Mouse (Mus musculus) kidney, embryonic 14.5 days (tissue): ENCODE results near the gene Atp7b. TPM values are rescaled to one million over a fixed set of nuclear protein-coding genes. Genes with fewer than 3 reads are reported as not detected.

Source experiments
- ATAC-seq: fragments of 200-750 bp; cut with Nextera tagmentation; 2 replicates; pipeline ENCODE4 v1.8.0; 2017; ENCODE audit warnings: moderate number of reproducible peaks, mild to moderate bottlenecking, moderate TSS enrichment, moderate library complexity; ENCODE audit not compliant: low FRiP score, low TSS enrichment
- H3K27ac ChIP-seq: fragments of 300-500 bp; sonication (generic); 2 replicates; pipeline ENCODE4 v1.5.1; 2014; ENCODE audit warnings: low read depth, mild to moderate bottlenecking, low read length, moderate library complexity, mixed read lengths
- H3K27me3 ChIP-seq: fragments of 300-500 bp; sonication (generic); 2 replicates; pipeline ENCODE4 v1.6.1; 2014; ENCODE audit warnings: mild to moderate bottlenecking, low read length; ENCODE audit not compliant: control insufficient read depth, insufficient read depth
- H3K36me3 ChIP-seq: fragments of 300-500 bp; sonication (generic); 2 replicates; pipeline ENCODE4 v1.6.1; 2014; ENCODE audit warnings: low read length, mixed read lengths; ENCODE audit not compliant: control insufficient read depth, insufficient read depth
- H3K4me1 ChIP-seq: fragments of 300-500 bp; sonication (generic); 2 replicates; pipeline ENCODE4 v1.6.1; 2014; ENCODE audit warnings: low read length, mixed read lengths; ENCODE audit not compliant: control insufficient read depth, insufficient read depth
- H3K4me2 ChIP-seq: fragments of 300-500 bp; sonication (generic); replicated peaks from 2 replicates; pipeline ENCODE4 v1.6.1; 2014; ENCODE audit warnings: low read depth, mild to moderate bottlenecking, low read length
- H3K4me3 ChIP-seq: fragments of 300-500 bp; sonication (generic); 2 replicates; pipeline ENCODE4 v1.5.1; 2014; ENCODE audit warnings: mild to moderate bottlenecking, low read length
- H3K9ac ChIP-seq: fragments of 300-500 bp; sonication (generic); 2 replicates; pipeline ENCODE4 v1.6.1; 2014; ENCODE audit warnings: low read depth, mild to moderate bottlenecking, low read length, moderate library complexity
- H3K9me3 ChIP-seq: fragments of 300-500 bp; sonication (generic); 2 replicates; pipeline ENCODE4 v1.6.1; 2016; ENCODE audit warnings: low read length; ENCODE audit not compliant: control insufficient read depth
- WGBS: fragments of 180-500 bp; shearing (Covaris S2); extraction: QIAGEN DNeasy Blood & Tissue Kit; methylation state at CpG from one replicate; pipeline ENCODE4 v1.1.7; 2014; 5-methylcytosine and 5-hydroxymethylcytosine counted together
- polyA plus RNA-seq: library from polyadenylated mRNA; unstranded; fragments of >200 nt; fragmentation: Nextera tagmentation; extraction: Ambion mirVana; gene quantifications from 2 replicates; pipeline ENCODE4 v1.2.1, GENCODE M21; 2014

Atp7b gene
- polyA plus RNA-seq, 1 experiment from 2014 or later = 0.58 TPM

- ATAC-seq = no peak
- WGBS = 91% methylated on average over 9 of the region's 9 CpGs
- no peaks in the 10 kb centered on the region for H3K4me1 ChIP-seq
- H3K9ac ChIP-seq = no peak overlapping the region
- no peaks in the 10 kb centered on the region for H3K9me3 ChIP-seq
- H3K36me3 ChIP-seq = no peaks in the 10 kb centered on the region
- no peaks in the 10 kb centered on the region for H3K27me3 ChIP-seq
- H3K4me3 ChIP-seq = no peak overlapping the region
- no peak overlapping the region for H3K27ac ChIP-seq
- H3K4me2 ChIP-seq = no peak overlapping the region
These were observed 24.0 kb downstream of the Atp7b start for GRCm38 (mm10) chr8:22036137-22036536.

- 87% methylated on average over 3 of the region's 3 CpGs for WGBS
- no peak for ATAC-seq
- no peak overlapping the region for H3K9ac ChIP-seq
These were observed 29.1 kb downstream of the Atp7b start for GRCm38 (mm10) chr8:22030990-22031389.

GRCm38 (mm10) chr8:22028973-22029372 lies 31.1 kb downstream of the Atp7b start:
- H3K4me3 ChIP-seq = no peak overlapping the region
- H3K9me3 ChIP-seq = no peaks in the 10 kb centered on the region
- H3K4me1 ChIP-seq = no peaks in the 10 kb centered on the region
- no peaks in the 10 kb centered on the region for H3K36me3 ChIP-seq
- H3K9ac ChIP-seq = no peak overlapping the region
- no peak overlapping the region for H3K4me2 ChIP-seq
- WGBS = 83% methylated on average over 3 of the region's 3 CpGs
- no peaks in the 10 kb centered on the region for H3K27me3 ChIP-seq
- ATAC-seq = no peak
- H3K27ac ChIP-seq = no peak overlapping the region

More at GRCm38 (mm10) chr8:22030990-22031389, 29.1 kb downstream of the Atp7b start:
- Histone ChIP-seq H3K4me2 (no peak overlapping the region), H3K4me1 (no peaks in the 10 kb centered on the region), H3K27ac (no peak overlapping the region), H3K9me3 (no peaks in the 10 kb centered on the region), H3K27me3 (no peaks in the 10 kb centered on the region), H3K36me3 (no peaks in the 10 kb centered on the region), H3K4me3 (no peak overlapping the region)

- 74% methylated on average over 4 of the region's 4 CpGs for WGBS
- Histone ChIP-seq H3K4me2 (no peak overlapping the region), H3K4me3 (no peak overlapping the region), H3K9me3 (no peaks in the 10 kb centered on the region), H3K36me3 (no peaks in the 10 kb centered on the region), H3K27ac (no peak overlapping the region), H3K9ac (no peak overlapping the region), H3K4me1 (no peaks in the 10 kb centered on the region), H3K27me3 (no peaks in the 10 kb centered on the region)
- ATAC-seq = no peak
These were observed 34.9 kb downstream of the Atp7b start for GRCm38 (mm10) chr8:22025241-22025640.

- Histone ChIP-seq H3K36me3 (no peaks in the 10 kb centered on the region), H3K27me3 (no peaks in the 10 kb centered on the region), H3K9me3 (no peaks in the 10 kb centered on the region), H3K4me2 (no peak overlapping the region), H3K9ac (no peak overlapping the region), H3K4me1 (no peaks in the 10 kb centered on the region), H3K4me3 (no peak overlapping the region), H3K27ac (no peak overlapping the region)
- 53% methylated on average over 7 of the region's 7 CpGs for WGBS
- ATAC-seq = no peak
These were observed 37.9 kb downstream of the Atp7b start for GRCm38 (mm10) chr8:22022244-22022643.

- no peak overlapping the region for H3K9ac ChIP-seq
- H3K9me3 ChIP-seq = no peaks in the 10 kb centered on the region
- ATAC-seq = no peak
- no peak overlapping the region for H3K4me2 ChIP-seq
- H3K27ac ChIP-seq = no peak overlapping the region
- H3K36me3 ChIP-seq = no peaks in the 10 kb centered on the region
- WGBS = 86% methylated on average over 5 of the region's 5 CpGs
- no peaks in the 10 kb centered on the region for H3K27me3 ChIP-seq
- no peaks in the 10 kb centered on the region for H3K4me1 ChIP-seq
- no peak overlapping the region for H3K4me3 ChIP-seq
These were observed 40.6 kb downstream of the Atp7b start for GRCm38 (mm10) chr8:22019498-22019897.

DNA sequence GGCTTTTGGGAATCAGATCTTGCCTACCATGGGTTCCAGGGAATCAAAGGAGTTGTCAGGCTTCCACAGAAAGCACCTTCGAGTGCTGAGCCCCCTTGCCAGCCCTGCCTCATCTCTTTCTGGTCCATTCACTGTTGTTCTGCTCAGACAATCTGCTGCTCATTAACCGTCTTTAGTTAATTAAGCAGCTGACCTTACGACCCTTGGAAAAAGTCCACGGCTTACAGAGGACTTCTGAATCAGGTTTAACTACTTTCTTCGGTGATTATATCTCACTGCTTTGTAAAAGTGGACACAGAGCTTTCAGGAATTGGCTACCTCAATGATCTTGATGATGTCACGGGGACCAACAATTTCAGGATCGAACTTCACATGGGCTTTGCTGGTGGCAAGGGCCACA lies 42.4 kb downstream of the Atp7b start:
- H3K4me2 ChIP-seq = no peak overlapping the region
- no peak overlapping the region for H3K27ac ChIP-seq
- no peak for ATAC-seq
- H3K9me3 ChIP-seq = no peaks in the 10 kb centered on the region
- H3K9ac ChIP-seq = no peak overlapping the region
- WGBS = 71% methylated on average over 7 of the region's 7 CpGs
- no peak overlapping the region for H3K4me3 ChIP-seq
- no peaks in the 10 kb centered on the region for H3K36me3 ChIP-seq
- no peaks in the 10 kb centered on the region for H3K27me3 ChIP-seq
- H3K4me1 ChIP-seq = no peaks in the 10 kb centered on the region

- ATAC-seq = 0 out of 2 replicates have a peak, but pooled peaks have one; percentile 35
- no peak overlapping the region for H3K9ac ChIP-seq
- no peaks in the 10 kb centered on the region for H3K4me1 ChIP-seq
- 60% methylated on average over 24 of the region's 24 CpGs for WGBS
- H3K9me3 ChIP-seq = no peaks in the 10 kb centered on the region
- no peak overlapping the region for H3K27ac ChIP-seq
- no peak overlapping the region for H3K4me3 ChIP-seq
- no peaks in the 10 kb centered on the region for H3K36me3 ChIP-seq
- H3K4me2 ChIP-seq = no peak overlapping the region
- no peaks in the 10 kb centered on the region for H3K27me3 ChIP-seq
These were observed 46.9 kb downstream of the Atp7b start for GRCm38 (mm10) chr8:22013034-22013707.

DNA sequence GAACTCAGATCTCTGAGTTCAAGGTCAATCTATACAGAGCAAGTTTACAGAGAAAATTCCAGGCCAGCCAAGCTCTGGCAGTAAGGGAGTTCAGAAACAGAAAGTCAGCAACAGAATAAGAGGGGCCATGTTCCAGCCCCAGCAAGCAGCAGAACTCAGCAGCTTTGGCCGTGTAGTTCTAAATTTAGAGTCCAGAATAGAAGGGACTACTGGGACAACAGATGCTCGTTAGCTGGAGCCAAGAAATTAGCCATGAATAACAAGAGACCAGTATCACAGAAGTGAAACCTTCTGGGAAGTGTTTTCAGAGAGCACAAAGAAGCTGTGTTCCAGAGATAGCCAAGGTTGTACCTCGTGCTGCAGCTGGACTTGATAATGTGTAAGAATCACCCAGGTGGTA lies 50.7 kb downstream of the Atp7b start:
- H3K36me3 ChIP-seq = no peaks in the 10 kb centered on the region
- no peak for ATAC-seq
- WGBS = 71% methylated on average over 3 of the region's 3 CpGs
- H3K27me3 ChIP-seq = no peaks in the 10 kb centered on the region
- H3K9me3 ChIP-seq = no peaks in the 10 kb centered on the region
- no peak overlapping the region for H3K27ac ChIP-seq
- H3K9ac ChIP-seq = no peak overlapping the region
- no peak overlapping the region for H3K4me3 ChIP-seq
- no peaks in the 10 kb centered on the region for H3K4me1 ChIP-seq
- no peak overlapping the region for H3K4me2 ChIP-seq
